Comparison of ENCODE assay signal across 8 mouse cellular contexts in genomic region chr19:46503351-46504084, GRCm38 (mm10). TPM values are rescaled to one million over a fixed set of nuclear protein-coding genes. Genes with fewer than 3 reads are reported as not detected.
DNase-seq lines count a peak whose midpoint lies in the region.

No protein-coding gene starts in this region.

- H3K27me3 ChIP-seq in embryonic facial prominence, embryonic 10.5 days (replicated peaks; ENCODE audit: low read depth, poor library complexity, severe bottlenecking), result no peaks in the 10 kb centered on the region
- H3K27me3 ChIP-seq in heart, embryonic 10.5 days (ENCODE audit: insufficient read depth, poor library complexity, severe bottlenecking), result no peaks in the 10 kb centered on the region

- H3K27ac ChIP-seq in embryonic facial prominence, embryonic 10.5 days (replicated peaks), result peak overlapping the region; percentile 99
- peak overlapping the region; percentile 99 for H3K27ac ChIP-seq in heart, embryonic 10.5 days

- peaks cover 74% of the 10 kb centered on the region for H3K4me1 ChIP-seq in embryonic facial prominence, embryonic 10.5 days
- H3K4me1 ChIP-seq in heart, embryonic 10.5 days, result peaks cover 61% of the 10 kb centered on the region

- peaks cover 46% of the 10 kb centered on the region for H3K36me3 ChIP-seq in embryonic facial prominence, embryonic 10.5 days (replicated peaks)
- peaks cover 39% of the 10 kb centered on the region for H3K36me3 ChIP-seq in heart, embryonic 10.5 days

- peak overlapping the region; percentile 96 for H3K4me3 ChIP-seq in embryonic facial prominence, embryonic 10.5 days
- peak overlapping the region; percentile 94 for H3K4me3 ChIP-seq in heart, embryonic 10.5 days

- WGBS in embryonic facial prominence, embryonic 10.5 days, result under 1% methylated on average over 21 of the region's 21 CpGs
- WGBS in heart, embryonic 10.5 days, result under 1% methylated on average over 21 of the region's 21 CpGs

- peak; percentile 65 to 70 for DNase-seq in B cell, adult 2 months
- DNase-seq in NIH3T3 (ENCODE audit: low read depth), result peak; percentile 97
- DNase-seq in embryonic facial prominence, embryonic 10.5 days (ENCODE audit: low spot score), result peak; percentile 75
- DNase-seq in heart, embryonic 10.5 days (ENCODE audit: low spot score), result peak; percentile 95
- DNase-seq in kidney, adult 9 months, result peak; percentile 94
- DNase-seq in lung, postnatal 10 days, result peak; percentile 91
- peak; percentile 61 for DNase-seq in ovary, postnatal 14 days (ENCODE audit: low spot score)
- DNase-seq in urinary bladder, postnatal 36 days (ENCODE audit: low spot score in 2 of 2), result peak; percentile 82 to 87

- no peaks in the 10 kb centered on the region for H3K9me3 ChIP-seq in embryonic facial prominence, embryonic 10.5 days
- H3K9me3 ChIP-seq in heart, embryonic 10.5 days, result no peaks in the 10 kb centered on the region

RNA-seq across cellular contexts. Expression of gene Trim8, which starts 2.0 kb away (rescaled TPM):
- 19.5 and 20.9 TPM in 2 replicates for polyA plus RNA-seq in embryonic facial prominence, embryonic 10.5 days (2016; fragmentation: Nextera tagmentation; extraction: Ambion mirVana)
- polyA plus RNA-seq in heart, embryonic 10.5 days (2016; fragmentation: Nextera tagmentation; extraction: Ambion mirVana), result 17.6 and 22.0 TPM in 2 replicates

Comparison
In these comparisons a context has a peak if more than half of its experiments do, and no peak if none do; other contexts are left out.
1. Peak in every context shown above with its lines: DNase-seq, H3K4me3 ChIP-seq and H3K27ac ChIP-seq.